Mouse (Mus musculus) liver, adult 2 months (tissue): ENCODE data around the gene Sox5. TPM values are rescaled to one million over a fixed set of nuclear protein-coding genes. Genes with fewer than 3 reads are reported as not detected.

Experiments
- DNase-seq: peaks from one replicate; pipeline ENCODE4 v3.0.0-alpha.2; 2011; ENCODE audit warnings: low read depth, low spot score; ENCODE audit errors: extremely low read depth
- H3K27ac ChIP-seq: fragments of 200-500 bp; replicated peaks from 2 replicates; pipeline ENCODE4 v1.5.1; 2012; ENCODE audit warnings: low read depth, mild to moderate bottlenecking, control low read depth, inconsistent platforms, low read length; ENCODE audit not compliant: insufficient read depth
- H3K27me3 ChIP-seq: fragments of 200-500 bp; 2 replicates; pipeline ENCODE4 v1.6.1; 2012; ENCODE audit warnings: mild to moderate bottlenecking, moderate library complexity, low read length, inconsistent platforms; ENCODE audit not compliant: control insufficient read depth, insufficient read depth
- H3K36me3 ChIP-seq: fragments of 200-500 bp; 2 replicates; pipeline ENCODE4 v1.6.1; 2012; ENCODE audit warnings: low read length, inconsistent platforms; ENCODE audit not compliant: control insufficient read depth, insufficient read depth
- H3K4me1 ChIP-seq: fragments of 200-500 bp; 2 replicates; pipeline ENCODE4 v1.6.1; 2011; ENCODE audit warnings: low read length; ENCODE audit not compliant: control insufficient read depth, insufficient read depth
- H3K4me3 ChIP-seq: fragments of 200-500 bp; 2 replicates; pipeline ENCODE4 v1.5.1; 2011; ENCODE audit warnings: low read depth, mild to moderate bottlenecking, control low read depth, low read length, moderate library complexity; ENCODE audit not compliant: insufficient read depth
- H3K79me2 ChIP-seq: fragments of 200-500 bp; 2 replicates; pipeline ENCODE4 v1.6.1; 2012; ENCODE audit warnings: inconsistent platforms, mild to moderate bottlenecking, low read length, moderate library complexity; ENCODE audit not compliant: control insufficient read depth, insufficient read depth
- H3K9ac ChIP-seq: fragments of 200-500 bp; 2 replicates; pipeline ENCODE4 v1.6.1; 2012; ENCODE audit warnings: low read depth, mild to moderate bottlenecking, control low read depth, inconsistent platforms, low read length
- CTCF ChIP-seq: fragments of 200-500 bp; IDR thresholded peaks from 2 replicates; pipeline ENCODE4 v1.5.1; 2011; ENCODE audit warnings: low read depth, low read length, control low read depth
- POLR2A ChIP-seq: fragments of 200-500 bp; IDR thresholded peaks from 2 replicates; pipeline ENCODE4 v1.6.1; 2011; ENCODE audit warnings: low read length, control low read depth; ENCODE audit not compliant: insufficient read depth; ENCODE audit errors: extremely low read depth
- WGBS: fragments of 180-500 bp; shearing (Covaris S2); methylation state at CpG from one replicate; pipeline ENCODE4 v1.1.7; 2018; 5-methylcytosine and 5-hydroxymethylcytosine counted together
- polyA plus RNA-seq: library from polyadenylated mRNA; depleted of rRNA; stranded (reverse); fragments of >200 nt; gene quantifications from 2 replicates; pipeline ENCODE4 v1.2.3, GENCODE M21; 2012
- total RNA-seq: library from RNA; depleted of rRNA; stranded (reverse); fragments of >200 nt; gene quantifications from 2 replicates; pipeline ENCODE4 v1.2.3, GENCODE M21; 2014

Sox5 gene
- total and polyA plus RNA-seq, 2 experiments = 7.5 to 31.6 TPM

DNA sequence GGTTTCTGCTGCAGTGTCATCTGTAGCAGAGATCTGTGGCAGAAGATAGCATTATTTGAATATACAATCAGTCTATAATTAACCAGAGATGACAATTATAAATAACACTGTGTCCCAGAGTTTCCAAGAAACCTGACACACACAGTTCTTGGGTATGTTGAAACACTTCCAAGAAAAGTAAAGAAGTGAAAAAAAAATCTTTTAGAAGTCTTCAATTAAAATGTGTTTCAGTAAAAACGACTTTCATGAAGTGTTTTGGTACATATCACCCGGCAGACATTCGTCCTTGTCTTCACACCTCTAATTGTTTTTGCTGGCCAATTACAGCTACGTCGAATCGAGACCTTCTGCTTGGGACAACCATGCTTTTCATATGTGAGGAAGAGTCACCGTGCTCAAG, 924.4 kb downstream of the Sox5 start:
- no peak for DNase-seq
- H3K4me1 ChIP-seq = peaks cover 7% of the 10 kb centered on the region
- TF ChIP-seq CTCF (no peak), POLR2A (no peak)
- H3K4me3 ChIP-seq = no peak overlapping the region
- no peaks in the 10 kb centered on the region for H3K79me2 ChIP-seq
- no peak overlapping the region; the same call in 1 of the 2 replicates for H3K27ac ChIP-seq
- H3K27me3 ChIP-seq = no peaks in the 10 kb centered on the region
- no peak overlapping the region for H3K9ac ChIP-seq
- H3K36me3 ChIP-seq = no peaks in the 10 kb centered on the region; the same call in 1 of the 2 replicates
- WGBS = 70% methylated on average over 7 of the region's 7 CpGs

DNA sequence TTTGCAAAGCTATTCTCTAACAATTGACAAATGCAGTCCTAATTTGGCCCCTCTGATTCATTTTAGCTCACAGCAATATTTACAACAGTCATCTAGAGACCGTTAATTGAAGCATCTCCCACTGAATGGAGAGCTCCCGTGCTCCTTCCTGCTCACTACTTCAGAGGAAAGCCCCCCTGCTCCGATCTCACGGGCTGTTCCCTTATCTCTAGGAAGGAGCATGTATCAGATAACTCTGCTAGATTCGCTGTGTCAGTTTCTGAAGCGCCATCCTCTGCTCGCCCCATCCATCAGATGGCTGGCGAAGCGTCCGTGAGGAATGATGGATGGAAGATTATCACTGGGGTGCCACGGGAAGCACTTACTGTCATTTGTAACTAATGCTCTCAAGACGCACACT, 926.4 kb downstream of the Sox5 start:
- Histone ChIP-seq H3K4me1 (peaks cover 7% of the 10 kb centered on the region), H3K27ac (no peak overlapping the region), H3K9ac (no peak overlapping the region), H3K36me3 (no peaks in the 10 kb centered on the region; the same call in 1 of the 2 replicates), H3K4me3 (no peak overlapping the region), H3K27me3 (no peaks in the 10 kb centered on the region), H3K79me2 (no peaks in the 10 kb centered on the region)
- no peak for TF ChIP-seq CTCF
- no peak for TF ChIP-seq POLR2A
- no peak for DNase-seq
- WGBS = 72% methylated on average over 12 of the region's 12 CpGs

DNA sequence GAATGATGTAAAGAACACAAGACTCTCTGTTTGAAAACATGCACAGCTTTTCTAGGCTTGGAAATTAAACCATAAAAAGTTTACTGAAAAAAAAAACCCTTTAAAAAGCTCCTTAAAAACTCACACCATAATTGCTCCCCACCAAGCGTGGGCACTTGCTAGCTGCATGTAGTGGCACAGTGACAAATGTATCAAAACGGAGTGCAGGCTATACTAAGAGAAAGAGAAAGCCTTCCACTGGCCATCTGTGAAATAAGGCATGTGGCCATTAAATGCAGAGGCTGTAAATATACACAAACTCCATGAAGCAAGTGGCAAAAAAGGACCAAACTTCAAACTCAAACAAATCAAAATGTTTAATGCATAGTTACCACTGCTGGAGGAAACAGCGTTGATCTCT, 927.7 kb downstream of the Sox5 start:
- Histone ChIP-seq H3K9ac (no peak overlapping the region), H3K4me3 (no peak overlapping the region), H3K36me3 (no peaks in the 10 kb centered on the region), H3K27ac (no peak overlapping the region), H3K79me2 (no peaks in the 10 kb centered on the region), H3K27me3 (no peaks in the 10 kb centered on the region), H3K4me1 (peaks cover 7% of the 10 kb centered on the region)
- no peak for TF ChIP-seq CTCF
- TF ChIP-seq POLR2A = no peak
- 88% methylated on average over 3 of the region's 3 CpGs for WGBS
- DNase-seq = no peak

DNA sequence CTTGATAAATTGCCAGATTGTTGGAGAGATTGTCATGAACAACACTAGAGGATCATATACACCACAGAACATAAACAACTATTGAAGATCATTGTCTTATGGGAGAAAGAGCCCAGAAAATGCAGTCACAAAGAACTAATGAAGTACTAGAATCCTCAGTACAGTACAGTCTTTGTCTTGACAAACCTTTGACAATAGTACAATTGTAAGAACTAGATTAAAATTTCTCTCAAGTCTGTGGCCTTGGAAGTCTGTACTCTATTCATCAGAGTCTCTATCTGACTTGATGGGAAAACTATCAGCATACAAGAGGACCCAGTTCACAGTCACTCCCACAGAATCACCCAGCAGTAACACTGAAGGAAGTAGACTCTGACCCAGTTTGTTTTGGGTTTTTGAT, 936.0 kb downstream of the Sox5 start:
- Histone ChIP-seq H3K79me2 (no peaks in the 10 kb centered on the region), H3K27ac (no peak overlapping the region), H3K9ac (no peak overlapping the region), H3K27me3 (no peaks in the 10 kb centered on the region), H3K4me3 (no peak overlapping the region), H3K36me3 (peaks cover 10% of the 10 kb centered on the region), H3K4me1 (no peaks in the 10 kb centered on the region)
- no peak for TF ChIP-seq CTCF
- TF ChIP-seq POLR2A = no peak
- no peak for DNase-seq

DNA sequence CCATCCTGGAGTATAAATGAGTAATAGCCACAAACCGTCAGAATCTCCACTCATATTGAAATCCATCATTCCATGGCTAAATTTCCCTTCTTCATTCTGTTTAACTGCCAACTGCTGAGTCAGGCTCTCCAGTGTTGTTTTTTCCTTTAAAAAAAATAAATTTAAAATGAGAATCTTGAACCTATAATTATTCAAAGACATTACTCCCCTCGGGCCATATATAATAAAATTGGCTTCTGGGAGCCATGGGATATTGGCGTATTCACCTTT, 937.1 kb downstream of the Sox5 start:
- Histone ChIP-seq H3K9ac (no peak overlapping the region), H3K36me3 (peaks cover 17% of the 10 kb centered on the region), H3K27ac (no peak overlapping the region), H3K4me1 (no peaks in the 10 kb centered on the region), H3K79me2 (no peaks in the 10 kb centered on the region), H3K27me3 (no peaks in the 10 kb centered on the region), H3K4me3 (no peak overlapping the region)
- TF ChIP-seq POLR2A (no peak), CTCF (no peak)
- 88% methylated on average over 3 of the region's 3 CpGs for WGBS
- DNase-seq = no peak

DNA sequence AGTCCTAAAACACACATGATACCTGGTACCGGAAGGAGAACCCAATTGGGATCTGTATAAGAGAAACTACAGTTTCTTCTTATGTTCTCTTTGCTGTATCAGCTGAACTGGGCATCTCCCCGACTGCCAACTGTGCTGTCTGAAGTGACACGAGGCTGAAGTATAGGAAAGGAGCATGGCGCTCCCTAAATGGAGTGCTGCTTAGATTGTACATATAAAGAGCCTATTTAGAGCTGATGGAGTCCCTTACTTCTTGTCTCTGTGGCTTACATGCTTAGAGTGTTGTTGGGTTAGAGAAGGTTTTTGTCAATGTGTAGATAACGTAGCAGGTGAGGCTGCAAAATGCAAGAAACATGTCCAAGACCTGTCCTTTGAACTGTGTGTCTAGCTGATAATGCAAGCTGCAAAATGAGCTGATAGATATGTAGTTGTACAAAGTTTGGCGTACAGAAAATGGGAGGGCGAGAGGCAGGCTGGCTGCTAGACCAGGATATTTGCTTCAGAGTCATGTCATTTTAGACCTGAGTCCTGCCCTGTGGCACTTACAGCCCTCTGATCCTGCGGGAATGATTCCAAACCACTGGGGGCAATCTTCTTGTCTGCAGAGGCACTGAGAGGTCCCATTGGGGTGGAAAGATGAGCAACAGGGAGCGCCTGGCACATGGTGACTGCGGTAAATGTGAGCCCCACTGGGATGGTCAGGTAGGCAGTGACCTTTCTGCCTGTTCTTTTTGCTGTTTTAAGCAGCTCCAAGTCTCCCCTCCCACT, 937.7 kb downstream of the Sox5 start:
- TF ChIP-seq CTCF = no peak
- TF ChIP-seq POLR2A = no peak
- H3K4me3 ChIP-seq = no peak overlapping the region
- no peaks in the 10 kb centered on the region for H3K4me1 ChIP-seq
- H3K79me2 ChIP-seq = no peaks in the 10 kb centered on the region
- H3K27ac ChIP-seq = no peak overlapping the region
- H3K36me3 ChIP-seq = peaks cover 18% of the 10 kb centered on the region
- no peak for DNase-seq
- WGBS = 90% methylated on average over 10 of the region's 10 CpGs
- H3K9ac ChIP-seq = no peak overlapping the region
- H3K27me3 ChIP-seq = no peaks in the 10 kb centered on the region
